10 mouse cellular contexts compared by ENCODE assay signal in the genomic region with DNA sequence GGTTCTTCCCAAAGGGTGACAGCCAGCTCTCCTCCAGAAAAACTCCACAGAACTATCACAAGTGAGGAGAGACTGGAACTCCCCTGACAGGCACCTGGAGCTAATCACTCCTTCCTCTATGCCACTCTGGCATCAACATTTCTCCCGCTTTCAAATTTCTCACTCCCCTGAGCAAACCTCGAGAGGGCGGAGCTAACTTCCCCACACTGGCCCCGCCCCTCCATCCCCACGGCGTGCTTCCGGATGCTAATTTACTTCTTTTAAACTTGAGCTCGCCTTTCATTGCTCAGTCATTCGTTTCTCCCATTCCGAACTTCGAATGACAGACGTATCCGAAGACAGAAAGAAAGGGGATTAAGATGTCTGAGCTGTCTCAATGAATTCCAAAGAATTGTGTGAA.
DNase-seq lines count a peak whose midpoint lies in the region; ATAC-seq and TF ChIP-seq lines count a peak whose summit lies in the region.
"Had no signal": no experiment of that assay in that cellular context is flagged by ENCODE, and none has a peak within 500 bp of the region (broad histone marks: within the 10 kb centered on the region; RNA-seq: fewer than 3 reads in every experiment).

No protein-coding gene starts in this region.

- H3K9me3 ChIP-seq in forebrain, embryonic 10.5 days, result no peaks in the 10 kb centered on the region; the same call in 1 of the 2 replicates
- H3K9me3 ChIP-seq in intestine, embryonic 14.5 days (ENCODE audit: control insufficient read depth, low read length), result no peaks in the 10 kb centered on the region
- H3K9me3 ChIP-seq: G1E had no signal

- H3K9ac ChIP-seq in intestine, embryonic 14.5 days (ENCODE audit: low read length), result no peak overlapping the region; the same call in 1 of the 2 replicates

- no peaks in the 10 kb centered on the region for H3K4me1 ChIP-seq in kidney, adult 2 months (ENCODE audit: control insufficient read depth, insufficient read depth, low read length)
- peaks cover 17% of the 10 kb centered on the region for H3K4me1 ChIP-seq in forebrain, embryonic 10.5 days
- H3K4me1 ChIP-seq in intestine, embryonic 14.5 days (replicated peaks; ENCODE audit: control insufficient read depth, insufficient read depth, low read length), result no peaks in the 10 kb centered on the region

- no peak for ATAC-seq in intestine, embryonic 14.5 days (replicated peaks; ENCODE audit: low FRiP score, low TSS enrichment, low read depth)

- H3K4me2 ChIP-seq in intestine, embryonic 14.5 days (ENCODE audit: low read length), result peak overlapping the region; percentile 47

- no peak for TF ChIP-seq CTCF in kidney, adult 2 months (conservative IDR thresholded peaks at IDR 0.05; ENCODE audit: insufficient read depth, insufficient read length, low read depth, low read length)

- DNase-seq in kidney, adult 2 months, result peak; percentile 22
- no peak for DNase-seq in kidney, adult 9 months
- peak; percentile 35 for DNase-seq in forebrain, embryonic 10.5 days (ENCODE audit: extremely low spot score, low spot score)
- DNase-seq in intestine, embryonic 14.5 days (ENCODE audit: low spot score), result no peak
- peak; percentile 51 for DNase-seq in lung, postnatal 14 days
- peak; percentile 38 for DNase-seq in spleen, adult 12 weeks (ENCODE audit: low spot score)
- no peak for DNase-seq in ovary, adult 18-20 months (ENCODE audit: low spot score)
- DNase-seq in left cerebral cortex, postnatal 25 days (ENCODE audit: low spot score in 2 of 2), result no peak

- 0 out of 2 replicates have a peak, but pooled peaks cover 2% of the 10 kb centered on the region for H3K27me3 ChIP-seq in kidney, adult 2 months (replicated peaks; ENCODE audit: control insufficient read depth, insufficient read depth, low read length)
- 0 out of 2 replicates have a peak, but pooled peaks cover 4% of the 10 kb centered on the region for H3K27me3 ChIP-seq in forebrain, embryonic 10.5 days (ENCODE audit: poor library complexity, severe bottlenecking)
- no peaks in the 10 kb centered on the region for H3K27me3 ChIP-seq in intestine, embryonic 14.5 days (replicated peaks; ENCODE audit: control insufficient read depth, insufficient read depth, low read length)

- WGBS in kidney, adult 2 months, result 2% methylated on average over 13 of the region's 13 CpGs
- WGBS in forebrain, embryonic 10.5 days, result 4% methylated on average over 13 of the region's 13 CpGs
- WGBS in intestine, embryonic 14.5 days, result 4% methylated on average over 13 of the region's 13 CpGs

- H3K4me3 ChIP-seq in kidney, adult 2 months (ENCODE audit: insufficient read depth, low read depth, low read length), result no peak overlapping the region
- peak overlapping the region; percentile 33 for H3K4me3 ChIP-seq in forebrain, embryonic 10.5 days
- peak overlapping the region; percentile 8 for H3K4me3 ChIP-seq in intestine, embryonic 14.5 days (ENCODE audit: low read depth, low read length)
- H3K4me3 ChIP-seq: heart, adult 2 months had no signal

- intact Hi-C loops in left cerebral cortex, postnatal 25 days (cut with DNase I), result no loop called here

- no peaks in the 10 kb centered on the region for H3K36me3 ChIP-seq in kidney, adult 2 months (ENCODE audit: control insufficient read depth, insufficient read depth, low read length)
- no peaks in the 10 kb centered on the region for H3K36me3 ChIP-seq in forebrain, embryonic 10.5 days (replicated peaks)
- H3K36me3 ChIP-seq in intestine, embryonic 14.5 days (ENCODE audit: control insufficient read depth, insufficient read depth, low read length), result no peaks in the 10 kb centered on the region
- H3K36me3 ChIP-seq: G1E had no signal

- TF ChIP-seq POLR2A in kidney, adult 2 months (IDR thresholded peaks at IDR 0.05; ENCODE audit: low read depth, low read length), result no peak

- H3K27ac ChIP-seq in kidney, adult 2 months (ENCODE audit: insufficient read depth, low read depth, low read length), result no peak overlapping the region
- H3K27ac ChIP-seq in forebrain, embryonic 10.5 days, result no peak overlapping the region
- no peak overlapping the region for H3K27ac ChIP-seq in intestine, embryonic 14.5 days (ENCODE audit: low read depth)
- H3K27ac ChIP-seq: heart, adult 2 months had no signal

Comparison
In these comparisons a context has a peak if more than half of its experiments do, and no peak if none do; other contexts are left out.
1. DNase-seq: peak in kidney, adult 2 months (single experiment), forebrain, embryonic 10.5 days (single experiment), lung, postnatal 14 days (single experiment) and spleen, adult 12 weeks (single experiment); none in kidney, adult 9 months (single experiment), intestine, embryonic 14.5 days (single experiment), ovary, adult 18-20 months (single experiment) and left cerebral cortex, postnatal 25 days (0 of 2).